Comparison of ENCODE assay signal across 16 mouse cellular contexts in genomic region chr4:44498156-44498555, GRCm38 (mm10).
"Had no signal": no experiment of that assay in that cellular context is flagged by ENCODE, and none has a peak within 500 bp of the region (broad histone marks: within the 10 kb centered on the region; RNA-seq: fewer than 3 reads in every experiment).

No protein-coding gene starts in this region.

- DNase-seq: cerebellum, adult 8-10 months; cerebellum, adult 9-10 months; cerebellum, adult 9-11 months; cerebellum, postnatal 10 days; cerebellum, postnatal 14 days; cerebellum, postnatal 25 days; cerebellum, postnatal 36 days; embryo, embryonic 11 days; forebrain, postnatal 0 days; gastrocnemius, adult 2 months; gastrocnemius, postnatal 10 days; gastrocnemius, postnatal 14 days; gastrocnemius, postnatal 25 days; gastrocnemius, postnatal 36 days; heart, adult 18-20 months; heart, adult 2 months had no signal
